Mouse (Mus musculus) megakaryocyte, embryonic 14.5 days (primary cell): ENCODE data around the gene Alkbh3. TPM values are rescaled to one million over a fixed set of nuclear protein-coding genes. Genes with fewer than 3 reads are reported as not detected.

ENCODE experiments used
- H3K27me3 ChIP-seq: replicated peaks from 2 replicates; pipeline ENCODE3; 2012; ENCODE audit warnings: inconsistent platforms
- H3K36me3 ChIP-seq: replicated peaks from 2 replicates; pipeline ENCODE3; 2012; ENCODE audit warnings: low read length, inconsistent platforms, mixed read lengths
- H3K4me1 ChIP-seq: 2 replicates; pipeline ENCODE4 v1.6.1; 2012; ENCODE audit warnings: inconsistent platforms
- H3K4me3 ChIP-seq: replicated peaks from 2 replicates; pipeline ENCODE3; 2012; ENCODE audit warnings: moderate library complexity, mild to moderate bottlenecking, inconsistent platforms
- H3K9me3 ChIP-seq: 2 replicates; pipeline ENCODE4 v1.6.1; 2012; ENCODE audit warnings: inconsistent platforms
- FLI1 ChIP-seq: IDR thresholded peaks from 2 replicates; pipeline ENCODE4 v1.6.1; 2012; ENCODE audit warnings: low read length, inconsistent platforms, mixed read lengths
- GATA1 ChIP-seq: IDR thresholded peaks from 3 replicates; pipeline ENCODE4 v1.6.1; 2012; ENCODE audit warnings: mixed read lengths, low read length, inconsistent platforms, borderline replicate concordance
- polyA plus RNA-seq: library from polyadenylated mRNA; stranded (reverse); fragments of >175 nt; gene quantifications from 2 replicates; pipeline ENCODE4 v1.2.3, GENCODE M21; 2012; ENCODE audit warnings: low replicate concordance; ENCODE audit not compliant: insufficient read depth

Alkbh3 gene
- polyA plus RNA-seq, 1 experiment: 31.2 TPM

- Histone ChIP-seq H3K9me3 (no peaks in the 10 kb centered on the region), H3K27me3 (peaks cover 65% of the 10 kb centered on the region), H3K4me3 (peak overlapping the region; percentile 91), H3K36me3 (peaks cover 24% of the 10 kb centered on the region), H3K4me1 (peaks cover 18% of the 10 kb centered on the region)
- TF ChIP-seq FLI1 (no peak), GATA1 (no peak)
Measured at GRCm38 (mm10) chr2:93975526-93976435, 34.8 kb downstream of the Alkbh3 start.

- Histone ChIP-seq H3K27me3 (peaks cover 65% of the 10 kb centered on the region), H3K9me3 (no peaks in the 10 kb centered on the region), H3K36me3 (peaks cover 17% of the 10 kb centered on the region), H3K4me1 (peaks cover 18% of the 10 kb centered on the region), H3K4me3 (no peak overlapping the region)
- TF ChIP-seq GATA1: no peak
- TF ChIP-seq FLI1: no peak
Measured at GRCm38 (mm10) chr2:93975041-93975440, 35.6 kb downstream of the Alkbh3 start.

GRCm38 (mm10) chr2:93971647-93972046 is 39.0 kb downstream of the Alkbh3 start:
- Histone ChIP-seq H3K9me3 (no peaks in the 10 kb centered on the region), H3K4me1 (peaks cover 12% of the 10 kb centered on the region), H3K4me3 (no peak overlapping the region), H3K36me3 (no peaks in the 10 kb centered on the region), H3K27me3 (peaks cover 54% of the 10 kb centered on the region)
- TF ChIP-seq FLI1 (no peak), GATA1 (no peak)

- no peaks in the 10 kb centered on the region for H3K9me3 ChIP-seq
- H3K4me3 ChIP-seq: no peak overlapping the region
- H3K27me3 ChIP-seq: peaks cover 64% of the 10 kb centered on the region
- no peaks in the 10 kb centered on the region for H3K36me3 ChIP-seq
- no peak for TF ChIP-seq GATA1
- H3K4me1 ChIP-seq: no peaks in the 10 kb centered on the region
Measured at GRCm38 (mm10) chr2:93964494-93965160, 46.0 kb downstream of the Alkbh3 start.

GRCm38 (mm10) chr2:93963802-93964201 is 46.8 kb downstream of the Alkbh3 start:
- no peak for TF ChIP-seq GATA1
- no peak for TF ChIP-seq FLI1

GRCm38 (mm10) chr2:93961716-93962115 is 48.9 kb downstream of the Alkbh3 start:
- TF ChIP-seq GATA1: no peak
- no peak for TF ChIP-seq FLI1
- peaks cover 6% of the 10 kb centered on the region for H3K4me1 ChIP-seq
- H3K4me3 ChIP-seq: no peak overlapping the region
- H3K27me3 ChIP-seq: peaks cover 91% of the 10 kb centered on the region
- no peaks in the 10 kb centered on the region for H3K9me3 ChIP-seq
- H3K36me3 ChIP-seq: no peaks in the 10 kb centered on the region

More at GRCm38 (mm10) chr2:93963802-93964201, 46.8 kb downstream of the Alkbh3 start:
- Histone ChIP-seq H3K27me3 (peaks cover 71% of the 10 kb centered on the region), H3K36me3 (no peaks in the 10 kb centered on the region), H3K4me3 (no peak overlapping the region), H3K4me1 (no peaks in the 10 kb centered on the region), H3K9me3 (no peaks in the 10 kb centered on the region)

- Histone ChIP-seq H3K4me3 (no peak overlapping the region), H3K36me3 (no peaks in the 10 kb centered on the region), H3K4me1 (peaks cover 28% of the 10 kb centered on the region), H3K27me3 (peaks cover 97% of the 10 kb centered on the region), H3K9me3 (peaks cover under 1% of the 10 kb centered on the region; the same call in 1 of the 2 replicates)
- TF ChIP-seq FLI1: no peak
- no peak for TF ChIP-seq GATA1
Measured at GRCm38 (mm10) chr2:93959346-93959745, 51.3 kb downstream of the Alkbh3 start.

- Histone ChIP-seq H3K36me3 (no peaks in the 10 kb centered on the region), H3K4me3 (no peak overlapping the region), H3K4me1 (peaks cover 32% of the 10 kb centered on the region), H3K27me3 (peaks cover 97% of the 10 kb centered on the region), H3K9me3 (peaks cover 6% of the 10 kb centered on the region; the same call in 1 of the 2 replicates)
- TF ChIP-seq GATA1 (no peak), FLI1 (no peak)
Measured at GRCm38 (mm10) chr2:93958216-93958615, 52.4 kb downstream of the Alkbh3 start.

- H3K27me3 ChIP-seq: peaks cover 97% of the 10 kb centered on the region
Measured at GRCm38 (mm10) chr2:93957785-93958175, 52.8 kb downstream of the Alkbh3 start.

More at GRCm38 (mm10) chr2:93957785-93958175, 52.8 kb downstream of the Alkbh3 start:
- Histone ChIP-seq H3K4me1 (peaks cover 32% of the 10 kb centered on the region), H3K9me3 (peaks cover 6% of the 10 kb centered on the region; the same call in 1 of the 2 replicates), H3K4me3 (no peak overlapping the region), H3K36me3 (no peaks in the 10 kb centered on the region)
- TF ChIP-seq GATA1 (no peak), FLI1 (no peak)
